Mouse (Mus musculus) layer of hippocampus, adult 8-10 months (tissue): Measurements from ENCODE around the gene Cnep1r1. TPM values are rescaled to one million over a fixed set of nuclear protein-coding genes. Genes with fewer than 3 reads are reported as not detected.

Experiments used
- microRNA-seq, 2 experiments: library from miRNA; unstranded; fragments of <30 nt; microRNA quantifications; one replicate each; pipeline ENCODE4 v1.2.0; 2022
- total RNA-seq, 4 experiments: library from RNA; stranded (reverse); gene quantifications; 2 replicates each; pipeline ENCODE4 v1.2.4; 2022

Gene Cnep1r1
- total RNA-seq, 4 experiments from 2014 or later: 30.2 to 41.1 (median 35.5) TPM

Small RNA genes lying within 50 kb of the gene (microRNA-seq; reads per million reads assigned to microRNA genes)
- gene Mir7071: 0.96 to 5.1 reads per million in 2 experiments

Other genes with a start within 250 kb of the Cnep1r1 start
- 10 to 100 TPM; 28.3 to 31.3 (median 30.2) TPM for gene Zfp423, start 159.2 kb upstream of the Cnep1r1 start, total RNA-seq
- gene Heatr3, start 19.1 kb downstream of the Cnep1r1 start, total RNA-seq: 10 to 100 TPM; 27.0 to 35.1 (median 31.1) TPM
- gene Tent4b, start 80.4 kb downstream of the Cnep1r1 start, total RNA-seq: 10 to 100 TPM; 33.6 to 42.9 (median 36.6) TPM
- 1 to 10 TPM; 2.7 to 7.4 (median 4.5) TPM for gene Adcy7, start 153.6 kb downstream of the Cnep1r1 start, total RNA-seq
- 10 to 100 TPM; 36.2 to 51.8 (median 49.3) TPM for gene Brd7, start 243.4 kb downstream of the Cnep1r1 start, total RNA-seq